ENCODE assay signal across 13 mouse cellular contexts in the genomic region with DNA sequence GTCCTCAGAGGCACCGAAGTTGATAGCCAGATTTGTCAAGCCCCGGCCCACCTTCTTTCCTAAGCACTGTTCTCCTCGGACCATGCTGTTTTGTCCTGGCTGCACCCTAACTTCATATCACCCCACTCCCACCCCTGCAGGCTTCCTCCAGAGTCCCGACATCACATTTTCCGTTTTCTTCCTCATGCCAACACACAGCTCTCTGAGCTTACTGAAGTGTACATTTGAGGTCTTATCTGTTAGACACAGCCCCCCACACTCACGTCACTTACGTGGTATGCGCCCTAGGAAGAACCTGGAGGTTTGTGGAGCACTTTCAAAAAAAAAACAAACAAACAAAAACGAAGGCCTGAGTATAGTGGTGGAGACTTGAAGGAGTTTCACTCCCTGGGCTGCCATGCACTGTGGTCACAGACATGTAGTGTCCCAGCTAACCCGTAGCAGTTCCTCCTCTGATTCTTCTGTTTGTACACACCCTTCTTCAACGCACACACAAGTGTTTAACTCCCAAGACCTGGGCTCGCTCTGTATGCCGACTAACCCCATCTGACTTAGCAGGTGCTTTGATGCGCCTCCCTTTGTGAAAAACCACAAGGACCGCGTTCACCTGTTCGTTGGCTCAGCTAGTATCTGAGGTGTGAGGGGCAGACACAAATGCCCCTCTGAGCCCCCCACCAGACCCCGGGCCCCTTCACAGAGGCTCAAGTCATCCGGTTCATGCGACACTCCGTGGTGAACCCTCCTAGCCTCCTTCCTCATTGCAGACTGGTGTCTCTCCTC. TPM values are rescaled to one million over a fixed set of nuclear protein-coding genes. Genes with fewer than 3 reads are reported as not detected.
DNase-seq lines count a peak whose midpoint lies in the region; ATAC-seq lines count a peak whose summit lies in the region.
"Had no signal": no experiment of that assay in that cellular context is flagged by ENCODE, and none has a peak within 500 bp of the region (broad histone marks: within the 10 kb centered on the region; RNA-seq: fewer than 3 reads in every experiment).

No protein-coding gene starts in this region.

- no peak overlapping the region for H3K4me2 ChIP-seq in hindbrain, embryonic 13.5 days
- no peak overlapping the region for H3K4me2 ChIP-seq in hindbrain, embryonic 16.5 days (ENCODE audit: low read length)
- no peak overlapping the region for H3K4me2 ChIP-seq in heart, embryonic 16.5 days (ENCODE audit: low read depth, low read length)
- H3K4me2 ChIP-seq in stomach, embryonic 16.5 days (ENCODE audit: low read depth, low read length), result no peak overlapping the region
- H3K4me2 ChIP-seq: limb, embryonic 12.5 days had no signal

- H3K27ac ChIP-seq in hindbrain, embryonic 13.5 days, result 0 out of 2 replicates have a peak overlapping the region, but pooled peaks have one; percentile 4
- no peak overlapping the region for H3K27ac ChIP-seq in hindbrain, embryonic 16.5 days (ENCODE audit: low read depth, low read length)
- H3K27ac ChIP-seq in heart, embryonic 16.5 days (ENCODE audit: low read length), result peak overlapping the region; percentile 69
- no peak overlapping the region; the same call in 1 of the 2 replicates for H3K27ac ChIP-seq in stomach, embryonic 16.5 days (ENCODE audit: low read length)
- H3K27ac ChIP-seq: limb, embryonic 12.5 days had no signal

- H3K27me3 ChIP-seq in hindbrain, embryonic 13.5 days, result no peaks in the 10 kb centered on the region
- no peaks in the 10 kb centered on the region for H3K27me3 ChIP-seq in hindbrain, embryonic 16.5 days (replicated peaks; ENCODE audit: control insufficient read depth, insufficient read depth, low read length)
- H3K27me3 ChIP-seq in heart, embryonic 16.5 days (ENCODE audit: control insufficient read depth, insufficient read depth, low read length), result no peaks in the 10 kb centered on the region
- no peaks in the 10 kb centered on the region for H3K27me3 ChIP-seq in stomach, embryonic 16.5 days (ENCODE audit: control insufficient read depth, insufficient read depth, low read length)
- H3K27me3 ChIP-seq: limb, embryonic 12.5 days had no signal

- peak; percentile 1 for DNase-seq in adrenal gland, adult 2 months
- no peak for DNase-seq in adrenal gland, postnatal 4 days (ENCODE audit: low spot score in 2 of 2)
- DNase-seq in layer of hippocampus, adult 9-11 months, result no peak
- no peak for DNase-seq in kidney, postnatal 10 days
- DNase-seq: cerebellum, postnatal 36 days; kidney, adult 18-20 months had no signal

- ATAC-seq in hindbrain, embryonic 13.5 days (ENCODE audit: low FRiP score), result no peak
- ATAC-seq in hindbrain, embryonic 16.5 days, result no peak
- no peak for ATAC-seq in heart, embryonic 16.5 days (replicated peaks; ENCODE audit: extremely low read depth, insufficient read depth, low FRiP score)
- ATAC-seq in stomach, embryonic 16.5 days (ENCODE audit: insufficient read depth, low FRiP score), result no peak
- ATAC-seq: activated CD4-positive, CD25-positive, alpha-beta regulatory T cell, adult 4 months had no signal

- 84% methylated on average over 21 of the region's 21 CpGs for WGBS in hindbrain, embryonic 13.5 days
- 81% methylated on average over 21 of the region's 21 CpGs for WGBS in hindbrain, embryonic 16.5 days
- WGBS in heart, embryonic 16.5 days, result 45% methylated on average over 21 of the region's 21 CpGs
- 57% methylated on average over 21 of the region's 21 CpGs for WGBS in stomach, embryonic 16.5 days

- H3K36me3 ChIP-seq in hindbrain, embryonic 13.5 days, result no peaks in the 10 kb centered on the region
- H3K36me3 ChIP-seq in hindbrain, embryonic 16.5 days (ENCODE audit: control insufficient read depth, insufficient read depth, low read length), result no peaks in the 10 kb centered on the region
- no peaks in the 10 kb centered on the region for H3K36me3 ChIP-seq in heart, embryonic 16.5 days (ENCODE audit: control insufficient read depth, insufficient read depth)
- H3K36me3 ChIP-seq in stomach, embryonic 16.5 days (ENCODE audit: control insufficient read depth, insufficient read depth, low read length), result no peaks in the 10 kb centered on the region
- H3K36me3 ChIP-seq: limb, embryonic 12.5 days had no signal

- no peak overlapping the region for H3K9ac ChIP-seq in hindbrain, embryonic 13.5 days
- H3K9ac ChIP-seq in hindbrain, embryonic 16.5 days (ENCODE audit: low read depth, low read length), result no peak overlapping the region
- H3K9ac ChIP-seq in heart, embryonic 16.5 days (ENCODE audit: low read length), result 0 out of 2 replicates have a peak overlapping the region, but pooled peaks have one; percentile 3
- 0 out of 2 replicates have a peak overlapping the region, but pooled peaks have one; percentile 22 for H3K9ac ChIP-seq in stomach, embryonic 16.5 days (ENCODE audit: low read length)
- H3K9ac ChIP-seq: limb, embryonic 12.5 days had no signal

- H3K9me3 ChIP-seq in hindbrain, embryonic 13.5 days, result no peaks in the 10 kb centered on the region
- H3K9me3 ChIP-seq in hindbrain, embryonic 16.5 days (ENCODE audit: control insufficient read depth, low read length), result no peaks in the 10 kb centered on the region
- no peaks in the 10 kb centered on the region for H3K9me3 ChIP-seq in heart, embryonic 16.5 days (replicated peaks; ENCODE audit: control insufficient read depth, low read length)
- no peaks in the 10 kb centered on the region for H3K9me3 ChIP-seq in stomach, embryonic 16.5 days (replicated peaks; ENCODE audit: control insufficient read depth, low read length)
- H3K9me3 ChIP-seq: limb, embryonic 12.5 days; megakaryocyte, embryonic 14.5 days had no signal

- H3K4me1 ChIP-seq in hindbrain, embryonic 13.5 days (replicated peaks), result peaks cover 81% of the 10 kb centered on the region
- peaks cover 31% of the 10 kb centered on the region for H3K4me1 ChIP-seq in hindbrain, embryonic 16.5 days (ENCODE audit: control insufficient read depth, insufficient read depth, low read depth, low read length)
- H3K4me1 ChIP-seq in heart, embryonic 16.5 days (ENCODE audit: control insufficient read depth, insufficient read depth, low read length), result peaks cover 78% of the 10 kb centered on the region
- H3K4me1 ChIP-seq in stomach, embryonic 16.5 days (ENCODE audit: control insufficient read depth, insufficient read depth, low read length), result peaks cover 44% of the 10 kb centered on the region
- H3K4me1 ChIP-seq: megakaryocyte, embryonic 14.5 days had no signal

- no peak overlapping the region for H3K4me3 ChIP-seq in hindbrain, embryonic 13.5 days
- no peak overlapping the region for H3K4me3 ChIP-seq in hindbrain, embryonic 16.5 days (ENCODE audit: low read length)
- no peak overlapping the region for H3K4me3 ChIP-seq in heart, embryonic 16.5 days (ENCODE audit: low read length)
- no peak overlapping the region for H3K4me3 ChIP-seq in stomach, embryonic 16.5 days (replicated peaks; ENCODE audit: low read length)
- H3K4me3 ChIP-seq: limb, embryonic 12.5 days; megakaryocyte, embryonic 14.5 days had no signal

RNA-seq across cellular contexts. Expression of gene Sh3bp4, which starts 19.8 kb away (rescaled TPM):
- total RNA-seq in adrenal gland, adult 2 months (2021), result 10 to 100 TPM; 16.4 to 21.3 TPM
- 11.8 and 13.7 TPM in 2 replicates for polyA plus RNA-seq in adrenal gland, adult 2 months (2012; rRNA removed)
- total RNA-seq in adrenal gland, postnatal 4 days (2021), result 10 to 100 TPM; 19.2 to 22.6 TPM
- 19.5 and 20.9 TPM in 2 replicates for polyA plus RNA-seq in hindbrain, embryonic 13.5 days (2015; fragmentation: Nextera tagmentation; extraction: Ambion mirVana)
- 13.7 and 17.0 TPM in 2 replicates for polyA plus RNA-seq in hindbrain, embryonic 16.5 days (2015; fragmentation: Nextera tagmentation; extraction: Ambion mirVana)
- 19.2 and 25.0 TPM in 2 replicates for polyA plus RNA-seq in heart, embryonic 16.5 days (2015; fragmentation: Nextera tagmentation; extraction: Ambion mirVana)
- 20.1 and 20.6 TPM in 2 replicates for polyA plus RNA-seq in stomach, embryonic 16.5 days (2015; fragmentation: Nextera tagmentation; extraction: Ambion mirVana)

Comparison
In these comparisons a context has a peak if more than half of its experiments do, and no peak if none do; other contexts are left out.
1. H3K27ac ChIP-seq: peak in hindbrain, embryonic 13.5 days (single experiment) and heart, embryonic 16.5 days (single experiment); none in hindbrain, embryonic 16.5 days (single experiment) and stomach, embryonic 16.5 days (single experiment).
2. H3K9ac ChIP-seq: peak in heart, embryonic 16.5 days (single experiment) and stomach, embryonic 16.5 days (single experiment); none in hindbrain, embryonic 13.5 days (single experiment) and hindbrain, embryonic 16.5 days (single experiment).